Mouse (Mus musculus): ENCODE data around the gene Paxx. TPM values are rescaled to one million over a fixed set of nuclear protein-coding genes. Genes with fewer than 3 reads are reported as not detected.

Paxx gene
- polyA plus RNA-seq, 1 experiment from 2014 or later, result 23.2 TPM

GRCm38 (mm10) chr2:25500576-25501405, 39.9 kb upstream of the Paxx start, which contains the start of gene Fbxw5:
Fbxw5 (plus strand) TSS chr2:25500750.
- ATAC-seq (ENCODE audit: low FRiP score), result peak; percentile 88
- Histone ChIP-seq H3K9me3 (ENCODE audit: control insufficient read depth, low read length) (no peaks in the 10 kb centered on the region), H3K4me3 (ENCODE audit: low read depth, low read length) (peak within 1 kb of the TSS; percentile 79), H3K27me3 (ENCODE audit: control insufficient read depth, insufficient read depth, low read length) (no peaks in the 10 kb centered on the region), H3K27ac (ENCODE audit: low read depth, low read length) (no peak within 1 kb of the TSS; the same call in 1 of the 2 replicates), H3K4me2 (peak within 1 kb of the TSS; percentile 90), H3K36me3 (ENCODE audit: control insufficient read depth, insufficient read depth, low read length) (no peaks in the 10 kb centered on the region), H3K4me1 (ENCODE audit: control insufficient read depth, insufficient read depth, low read length) (peaks cover 8% of the 10 kb centered on the region), H3K9ac (ENCODE audit: low read length) (peak within 1 kb of the TSS; percentile 90)
- DNase-seq (ENCODE audit: low spot score, missing footprints), result peak; percentile 99
- under 1% methylated on average over 38 of the region's 44 CpGs for WGBS

GRCm38 (mm10) chr2:25500071-25500575, 39.2 kb upstream of the Paxx start:
- Histone ChIP-seq H3K9me3 (ENCODE audit: control insufficient read depth, low read length) (no peaks in the 10 kb centered on the region), H3K36me3 (ENCODE audit: control insufficient read depth, insufficient read depth, low read length) (no peaks in the 10 kb centered on the region), H3K9ac (ENCODE audit: low read length) (peak overlapping the region; percentile 58), H3K4me1 (ENCODE audit: control insufficient read depth, insufficient read depth, low read length) (peaks cover 8% of the 10 kb centered on the region), H3K27me3 (ENCODE audit: control insufficient read depth, insufficient read depth, low read length) (no peaks in the 10 kb centered on the region), H3K4me3 (ENCODE audit: low read depth, low read length) (peak overlapping the region; percentile 79), H3K27ac (ENCODE audit: low read depth, low read length) (no peak overlapping the region), H3K4me2 (peak overlapping the region; percentile 49)
- no peak for DNase-seq (ENCODE audit: low spot score, missing footprints)
- ATAC-seq (ENCODE audit: low FRiP score), result peak; percentile 49
- 66% methylated on average over 6 of the region's 6 CpGs for WGBS

GRCm38 (mm10) chr2:25498622-25499478, 38.0 kb upstream of the Paxx start:
- DNase-seq (ENCODE audit: low spot score, missing footprints), result no peak
- H3K4me3 ChIP-seq (ENCODE audit: low read depth, low read length), result no peak overlapping the region
- no peaks in the 10 kb centered on the region for H3K9me3 ChIP-seq (ENCODE audit: control insufficient read depth, low read length)
- H3K9ac ChIP-seq (ENCODE audit: low read length), result no peak overlapping the region
- peaks cover 8% of the 10 kb centered on the region for H3K4me1 ChIP-seq (ENCODE audit: control insufficient read depth, insufficient read depth, low read length)
- H3K36me3 ChIP-seq (ENCODE audit: control insufficient read depth, insufficient read depth, low read length), result no peaks in the 10 kb centered on the region
- H3K4me2 ChIP-seq, result no peak overlapping the region
- no peak for ATAC-seq (ENCODE audit: low FRiP score)
- no peaks in the 10 kb centered on the region for H3K27me3 ChIP-seq (ENCODE audit: control insufficient read depth, insufficient read depth, low read length)
- no peak overlapping the region for H3K27ac ChIP-seq (ENCODE audit: low read depth, low read length)
- WGBS, result 73% methylated on average over 15 of the region's 15 CpGs

DNA sequence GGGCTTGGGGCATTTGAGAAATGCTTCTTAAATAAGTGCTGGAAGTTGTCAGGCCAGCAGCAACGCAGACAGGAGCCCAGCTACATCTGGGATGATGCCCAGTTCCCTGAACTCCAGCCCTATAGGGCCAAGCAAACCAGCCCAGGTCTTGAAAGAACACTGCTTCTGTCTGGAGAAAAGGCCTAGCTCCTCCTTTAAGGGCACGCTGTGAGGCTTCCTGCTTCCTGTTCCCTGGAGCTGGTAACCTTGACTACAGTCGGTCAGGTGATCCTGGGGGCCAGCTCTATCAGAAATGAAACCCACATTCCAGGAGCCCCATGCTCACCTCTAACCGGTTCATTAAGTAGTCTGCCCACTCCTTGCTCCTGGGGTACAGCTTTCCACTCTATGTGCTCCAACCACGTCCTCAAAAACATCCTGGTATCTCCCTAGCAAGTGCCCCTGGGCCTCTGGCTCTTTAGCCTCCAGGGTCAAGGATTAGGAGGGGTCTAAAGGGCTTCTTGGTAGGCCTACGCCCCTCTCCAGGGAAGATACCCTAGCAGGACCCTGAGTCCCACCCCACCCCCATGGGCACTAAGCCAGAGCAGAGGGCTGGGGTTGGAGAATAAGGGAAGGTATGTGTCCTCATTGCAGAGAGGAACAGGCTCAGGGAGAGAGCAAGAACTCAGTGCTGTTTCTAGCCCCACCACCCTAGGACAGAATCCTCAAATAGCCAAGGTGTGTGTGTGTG, 37.1 kb upstream of the Paxx start:
- ATAC-seq (ENCODE audit: low FRiP score), result no peak
- Histone ChIP-seq H3K4me2 (no peak overlapping the region), H3K4me3 (ENCODE audit: low read depth, low read length) (no peak overlapping the region), H3K9me3 (ENCODE audit: control insufficient read depth, low read length) (no peaks in the 10 kb centered on the region), H3K4me1 (ENCODE audit: control insufficient read depth, insufficient read depth, low read length) (peaks cover 8% of the 10 kb centered on the region), H3K9ac (ENCODE audit: low read length) (no peak overlapping the region), H3K36me3 (ENCODE audit: control insufficient read depth, insufficient read depth, low read length) (no peaks in the 10 kb centered on the region), H3K27ac (ENCODE audit: low read depth, low read length) (no peak overlapping the region), H3K27me3 (ENCODE audit: control insufficient read depth, insufficient read depth, low read length) (no peaks in the 10 kb centered on the region)
- DNase-seq (ENCODE audit: low spot score, missing footprints), result no peak
- WGBS, result 69% methylated on average over 6 of the region's 6 CpGs

DNA sequence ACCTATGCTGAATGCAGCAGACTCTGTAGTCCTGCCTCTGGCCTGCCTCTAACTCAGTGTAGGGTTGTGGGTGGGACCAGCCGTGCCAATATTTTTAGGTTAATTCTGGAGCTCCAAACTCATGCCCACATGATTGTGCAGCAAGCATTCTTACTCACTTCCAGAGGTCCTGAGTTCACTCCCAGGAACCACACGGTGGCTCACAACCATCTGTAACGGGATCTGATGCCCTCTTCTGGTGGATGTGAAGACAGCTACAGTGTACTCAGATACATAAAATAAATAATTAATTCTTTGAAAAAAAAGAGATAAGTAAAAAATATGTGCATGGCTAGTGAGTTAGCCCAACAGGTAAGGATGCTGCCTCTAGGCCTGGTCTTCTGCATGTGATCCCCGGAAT, 35.6 kb upstream of the Paxx start:
- no peak for DNase-seq (ENCODE audit: low spot score, missing footprints)
- no peaks in the 10 kb centered on the region for H3K27me3 ChIP-seq (ENCODE audit: control insufficient read depth, insufficient read depth, low read length)
- 44% methylated on average over 4 of the region's 4 CpGs for WGBS
- H3K4me1 ChIP-seq (ENCODE audit: control insufficient read depth, insufficient read depth, low read length), result peaks cover 3% of the 10 kb centered on the region
- no peak overlapping the region for H3K4me3 ChIP-seq (ENCODE audit: low read depth, low read length)
- H3K27ac ChIP-seq (ENCODE audit: low read depth, low read length), result no peak overlapping the region
- no peak for ATAC-seq (ENCODE audit: low FRiP score)
- H3K4me2 ChIP-seq, result no peak overlapping the region
- H3K9me3 ChIP-seq (ENCODE audit: control insufficient read depth, low read length), result no peaks in the 10 kb centered on the region
- H3K9ac ChIP-seq (ENCODE audit: low read length), result no peak overlapping the region
- no peaks in the 10 kb centered on the region for H3K36me3 ChIP-seq (ENCODE audit: control insufficient read depth, insufficient read depth, low read length)

- Histone ChIP-seq H3K4me3 (ENCODE audit: low read depth, low read length) (no peak within 1 kb of the TSS), H3K9ac (ENCODE audit: low read length) (no peak within 1 kb of the TSS), H3K4me1 (ENCODE audit: control insufficient read depth, insufficient read depth, low read length) (no peaks in the 10 kb centered on the region), H3K36me3 (ENCODE audit: control insufficient read depth, insufficient read depth, low read length) (no peaks in the 10 kb centered on the region), H3K27ac (ENCODE audit: low read depth, low read length) (no peak within 1 kb of the TSS), H3K4me2 (no peak within 1 kb of the TSS), H3K27me3 (ENCODE audit: control insufficient read depth, insufficient read depth, low read length) (no peaks in the 10 kb centered on the region), H3K9me3 (ENCODE audit: control insufficient read depth, low read length) (no peaks in the 10 kb centered on the region)
- no peak for DNase-seq (ENCODE audit: low spot score, missing footprints)
- WGBS, result 90% methylated on average over 5 of the region's 5 CpGs
- ATAC-seq (ENCODE audit: low FRiP score), result no peak
These were observed 32.6 kb upstream of the Paxx start, which contains the start of gene Lcn12 for GRCm38 (mm10) chr2:25493476-25493961. Lcn12 (minus strand) TSS chr2:25493911.

- no peaks in the 10 kb centered on the region for H3K36me3 ChIP-seq (ENCODE audit: control insufficient read depth, insufficient read depth, low read length)
- H3K4me3 ChIP-seq (ENCODE audit: low read depth, low read length), result no peak overlapping the region
- WGBS, result 76% methylated on average over 5 of the region's 5 CpGs
- no peak overlapping the region for H3K9ac ChIP-seq (ENCODE audit: low read length)
- no peak overlapping the region for H3K27ac ChIP-seq (ENCODE audit: low read depth, low read length)
- DNase-seq (ENCODE audit: low spot score, missing footprints) (peak; percentile 56), ATAC-seq (ENCODE audit: low FRiP score) (no peak)
- no peaks in the 10 kb centered on the region for H3K27me3 ChIP-seq (ENCODE audit: control insufficient read depth, insufficient read depth, low read length)
- no peaks in the 10 kb centered on the region for H3K4me1 ChIP-seq (ENCODE audit: control insufficient read depth, insufficient read depth, low read length)
- H3K9me3 ChIP-seq (ENCODE audit: control insufficient read depth, low read length), result no peaks in the 10 kb centered on the region
- no peak overlapping the region for H3K4me2 ChIP-seq
These were observed 32.1 kb upstream of the Paxx start for GRCm38 (mm10) chr2:25492988-25493387.

DNA sequence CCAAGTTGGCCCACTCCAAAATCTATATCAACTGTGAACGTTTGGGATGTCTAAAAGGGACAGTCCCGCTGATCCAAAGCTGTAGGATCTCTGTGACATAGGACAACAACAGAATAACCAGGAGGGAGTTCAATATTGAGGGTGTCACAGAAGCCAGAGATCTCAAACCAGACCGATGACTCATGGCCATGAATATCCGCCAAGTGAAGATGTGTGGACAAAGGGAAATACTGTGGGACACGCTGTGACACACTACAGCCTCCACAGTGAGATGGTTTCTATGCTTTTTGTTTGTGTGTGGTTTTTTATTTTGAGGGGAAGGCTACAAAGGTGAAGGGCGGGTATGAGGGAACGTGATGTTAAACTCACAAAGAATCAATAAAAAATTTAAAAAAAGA, 27.8 kb upstream of the Paxx start:
- WGBS, result 84% methylated on average over 7 of the region's 7 CpGs
- no peak for DNase-seq (ENCODE audit: low spot score, missing footprints)
- Histone ChIP-seq H3K4me2 (no peak overlapping the region), H3K4me3 (ENCODE audit: low read depth, low read length) (no peak overlapping the region), H3K4me1 (ENCODE audit: control insufficient read depth, insufficient read depth, low read length) (no peaks in the 10 kb centered on the region), H3K9me3 (ENCODE audit: control insufficient read depth, low read length) (no peaks in the 10 kb centered on the region), H3K27ac (ENCODE audit: low read depth, low read length) (no peak overlapping the region), H3K27me3 (ENCODE audit: control insufficient read depth, insufficient read depth, low read length) (no peaks in the 10 kb centered on the region), H3K36me3 (ENCODE audit: control insufficient read depth, insufficient read depth, low read length) (no peaks in the 10 kb centered on the region), H3K9ac (ENCODE audit: low read length) (no peak overlapping the region)
- ATAC-seq (ENCODE audit: low FRiP score), result no peak

Measured in midbrain, embryonic 11.5 days (tissue).